8 mouse cellular contexts compared by ENCODE assay signal in the genomic region with DNA sequence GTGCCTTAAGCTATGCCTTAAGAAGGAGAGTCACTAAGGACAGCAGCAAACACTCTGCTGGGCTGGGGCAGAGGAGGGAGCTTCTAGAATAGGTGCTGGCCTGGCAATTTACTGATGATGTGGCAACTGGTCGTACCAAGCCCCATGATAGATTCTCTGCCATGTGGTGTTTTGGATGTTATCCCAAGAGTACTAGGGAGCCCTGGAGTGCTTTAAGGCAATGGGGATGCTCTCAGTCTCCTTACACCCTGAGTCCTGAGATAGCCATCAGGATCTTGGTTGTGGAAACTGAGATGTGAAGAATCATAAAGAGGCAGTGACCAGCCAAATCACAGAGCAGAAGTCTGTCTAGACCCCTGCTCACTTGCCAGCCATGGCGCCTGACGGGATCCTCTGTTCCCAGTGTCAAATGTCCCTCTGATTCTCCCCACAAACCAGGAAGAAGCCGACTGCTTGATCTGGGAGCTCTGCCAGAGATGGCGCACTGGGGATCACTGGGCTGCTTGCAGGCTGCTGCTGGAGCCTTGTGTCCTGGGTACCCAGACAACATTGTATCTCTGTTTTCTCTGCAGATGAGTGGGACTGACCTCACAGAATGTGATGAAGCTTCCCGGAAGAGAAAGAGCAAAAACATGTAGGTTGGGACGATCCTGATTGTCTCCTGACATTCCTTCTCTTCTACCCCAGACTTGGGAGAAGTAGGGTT.
DNase-seq lines count a peak whose midpoint lies in the region; ATAC-seq and TF ChIP-seq lines count a peak whose summit lies in the region.

No protein-coding gene starts in this region.

- ATAC-seq in liver, postnatal 0 days: no peak

- H3K4me2 ChIP-seq in liver, postnatal 0 days (ENCODE audit: low read depth, low read length): no peak overlapping the region

- intact Hi-C loops in heart, postnatal 10 days (cut with DNase I): loop anchor here (1.0 to 2.0 kb wide), 4 partner anchors 56 to 136 kb away; no protein-coding TSS in a partner anchor

- no peak overlapping the region for H3K4me3 ChIP-seq in liver, postnatal 0 days (ENCODE audit: low read depth, low read length)

- no peak for TF ChIP-seq EP300 in liver, postnatal 0 days (IDR thresholded peaks at IDR 0.05; ENCODE audit: low read depth)

- no peaks in the 10 kb centered on the region for H3K9me3 ChIP-seq in liver, postnatal 0 days (ENCODE audit: low read length)

- peaks cover 2% of the 10 kb centered on the region; the same call in 1 of the 2 replicates for H3K4me1 ChIP-seq in liver, postnatal 0 days (ENCODE audit: insufficient read depth)

- peak; percentile 66 to 87 for DNase-seq in adrenal gland, adult (ENCODE audit: inconsistent age in 2 of 2, low spot score in 1 of 2)
- no peak for DNase-seq in adrenal gland, adult 8-10 months
- peak; percentile 52 for DNase-seq in ovary, postnatal 36 days (ENCODE audit: low spot score)
- DNase-seq in ovary, postnatal 14 days (ENCODE audit: low spot score): no peak
- peak; percentile 74 to 76 for DNase-seq in heart, postnatal 10 days
- peak; percentile 56 for DNase-seq in lung, postnatal 25 days (ENCODE audit: low spot score)
- DNase-seq in liver, postnatal 0 days: no peak
- DNase-seq in frontal cortex, postnatal 36 days (ENCODE audit: low spot score in 2 of 2): no peak

- 55% methylated on average over 7 of the region's 7 CpGs for WGBS in liver, postnatal 0 days (ENCODE audit: insufficient replicate concordance)

- H3K27me3 ChIP-seq in liver, postnatal 0 days (ENCODE audit: insufficient read depth, low read length): no peaks in the 10 kb centered on the region

- no peak overlapping the region for H3K9ac ChIP-seq in liver, postnatal 0 days (replicated peaks)

- H3K27ac ChIP-seq in liver, postnatal 0 days (ENCODE audit: low read depth): no peak overlapping the region

- no peak for TF ChIP-seq CTCF in liver, postnatal 0 days (IDR thresholded peaks at IDR 0.05; ENCODE audit: low read depth)

- peaks cover 3% of the 10 kb centered on the region; the same call in 1 of the 2 replicates for H3K36me3 ChIP-seq in liver, postnatal 0 days (replicated peaks; ENCODE audit: insufficient read depth, low read length)

Comparison
In these comparisons a context has a peak if more than half of its experiments do, and no peak if none do; other contexts are left out.
1. DNase-seq: peak in adrenal gland, adult (2 of 2), ovary, postnatal 36 days (single experiment), heart, postnatal 10 days (2 of 2) and lung, postnatal 25 days (single experiment); none in adrenal gland, adult 8-10 months (single experiment), ovary, postnatal 14 days (single experiment), liver, postnatal 0 days (single experiment) and frontal cortex, postnatal 36 days (0 of 2).